Mouse (Mus musculus): ENCODE measurements around the gene Cdk8. TPM values are rescaled to one million over a fixed set of nuclear protein-coding genes. Genes with fewer than 3 reads are reported as not detected.
A peak's percentile ranks its signal among the peaks of the same experiment; 100 is the strongest.

Cdk8 gene
- polyA plus RNA-seq, 1 experiment = 19.5 TPM

GRCm38 (mm10) chr5:146246386-146246785 is 15.4 kb downstream of the Cdk8 start:
- H3K27me3 ChIP-seq (ENCODE audit: control insufficient read depth, insufficient read depth, insufficient read length) = no peaks in the 10 kb centered on the region
- peaks cover 91% of the 10 kb centered on the region for H3K79me3 ChIP-seq (ENCODE audit: low read depth)
- TF ChIP-seq MAX (IDR thresholded peaks at IDR 0.05) (no peak), FOSL1 (IDR thresholded peaks at IDR 0.05; ENCODE audit: insufficient read depth, low read length, poor library complexity, severe bottlenecking) (no peak), MYOD1 (IDR thresholded peaks at IDR 0.05; ENCODE audit: control insufficient read depth, insufficient read length, low read depth) (no peak)
- peaks cover 5% of the 10 kb centered on the region for H3K36me3 ChIP-seq (ENCODE audit: control insufficient read depth, insufficient read depth)
- no peak overlapping the region for H3ac ChIP-seq (ENCODE audit: control insufficient read depth, insufficient read length, low read depth)
- no peak overlapping the region for H3K4me3 ChIP-seq (ENCODE audit: insufficient read depth, poor library complexity, severe bottlenecking)
- peaks cover 100% of the 10 kb centered on the region for H3K79me2 ChIP-seq (ENCODE audit: control insufficient read depth, insufficient read depth)

GRCm38 (mm10) chr5:146247709-146248108 is 16.7 kb downstream of the Cdk8 start:
- TF ChIP-seq CEBPB (IDR thresholded peaks at IDR 0.05; ENCODE audit: low read depth) (no peak), USF1 (IDR thresholded peaks at IDR 0.05; ENCODE audit: low read depth) (no peak), MAX (IDR thresholded peaks at IDR 0.05) (no peak), FOSL1 (IDR thresholded peaks at IDR 0.05; ENCODE audit: insufficient read depth, low read length, poor library complexity, severe bottlenecking) (no peak), MYOG (IDR thresholded peaks at IDR 0.05; ENCODE audit: control insufficient read depth, extremely low read depth, insufficient read length) (no peak), MYOD1 (IDR thresholded peaks at IDR 0.05; ENCODE audit: control insufficient read depth, insufficient read length, low read depth) (no peak)
- Histone ChIP-seq H3K36me3 (ENCODE audit: control insufficient read depth, insufficient read depth) (peaks cover 5% of the 10 kb centered on the region), H3K27me3 (ENCODE audit: control insufficient read depth, insufficient read depth, insufficient read length) (no peaks in the 10 kb centered on the region)

GRCm38 (mm10) chr5:146248746-146249145 is 17.7 kb downstream of the Cdk8 start:
- peaks cover 100% of the 10 kb centered on the region for H3K79me2 ChIP-seq (ENCODE audit: control insufficient read depth, insufficient read depth)
- peaks cover 86% of the 10 kb centered on the region for H3K79me3 ChIP-seq (ENCODE audit: low read depth)
- TF ChIP-seq MAX (IDR thresholded peaks at IDR 0.05) = no peak
- TF ChIP-seq CEBPB (IDR thresholded peaks at IDR 0.05; ENCODE audit: low read depth) = peak; percentile 41
- no peak overlapping the region for H3K4me3 ChIP-seq (ENCODE audit: insufficient read depth, poor library complexity, severe bottlenecking)
- H3K36me3 ChIP-seq (ENCODE audit: control insufficient read depth, insufficient read depth) = peaks cover 5% of the 10 kb centered on the region
- H3ac ChIP-seq (ENCODE audit: control insufficient read depth, insufficient read length, low read depth) = no peak overlapping the region
- no peaks in the 10 kb centered on the region for H3K27me3 ChIP-seq (ENCODE audit: control insufficient read depth, insufficient read depth, insufficient read length)

More at GRCm38 (mm10) chr5:146247709-146248108, 16.7 kb downstream of the Cdk8 start:
- peaks cover 100% of the 10 kb centered on the region for H3K79me2 ChIP-seq (ENCODE audit: control insufficient read depth, insufficient read depth)
- peaks cover 87% of the 10 kb centered on the region for H3K79me3 ChIP-seq (ENCODE audit: low read depth)
- H3K4me3 ChIP-seq (ENCODE audit: insufficient read depth, poor library complexity, severe bottlenecking) = no peak overlapping the region
- H3ac ChIP-seq (ENCODE audit: control insufficient read depth, insufficient read length, low read depth) = no peak overlapping the region

- H3K36me3 ChIP-seq (ENCODE audit: control insufficient read depth, insufficient read depth) = peaks cover 5% of the 10 kb centered on the region
- H3K4me3 ChIP-seq (ENCODE audit: insufficient read depth, poor library complexity, severe bottlenecking) = no peak overlapping the region
- H3K27me3 ChIP-seq (ENCODE audit: control insufficient read depth, insufficient read depth, insufficient read length) = no peaks in the 10 kb centered on the region
- TF ChIP-seq MYOD1 (IDR thresholded peaks at IDR 0.05; ENCODE audit: control insufficient read depth, insufficient read length, low read depth) = no peak
- TF ChIP-seq MYOG (IDR thresholded peaks at IDR 0.05; ENCODE audit: control insufficient read depth, extremely low read depth, insufficient read length) = no peak
- TF ChIP-seq CTCF (IDR thresholded peaks at IDR 0.05; ENCODE audit: control insufficient read depth, insufficient read depth, insufficient read length) = no peak
- TF ChIP-seq CEBPB (IDR thresholded peaks at IDR 0.05; ENCODE audit: low read depth) = no peak
- no peak for TF ChIP-seq MAX (IDR thresholded peaks at IDR 0.05)
- TF ChIP-seq USF1 (IDR thresholded peaks at IDR 0.05; ENCODE audit: low read depth) = no peak
- TF ChIP-seq FOSL1 (IDR thresholded peaks at IDR 0.05; ENCODE audit: insufficient read depth, low read length, poor library complexity, severe bottlenecking) = no peak
- H3K79me2 ChIP-seq (ENCODE audit: control insufficient read depth, insufficient read depth) = peaks cover 100% of the 10 kb centered on the region
- H3ac ChIP-seq (ENCODE audit: control insufficient read depth, insufficient read length, low read depth) = no peak overlapping the region
- peaks cover 86% of the 10 kb centered on the region for H3K79me3 ChIP-seq (ENCODE audit: low read depth)
These were observed 19.5 kb downstream of the Cdk8 start for GRCm38 (mm10) chr5:146250369-146251075.

GRCm38 (mm10) chr5:146251663-146252429 is 20.8 kb downstream of the Cdk8 start:
- H3K79me3 ChIP-seq (ENCODE audit: low read depth) = peaks cover 82% of the 10 kb centered on the region
- H3K27me3 ChIP-seq (ENCODE audit: control insufficient read depth, insufficient read depth, insufficient read length) = no peaks in the 10 kb centered on the region
- peaks cover 5% of the 10 kb centered on the region for H3K36me3 ChIP-seq (ENCODE audit: control insufficient read depth, insufficient read depth)
- no peak overlapping the region for H3ac ChIP-seq (ENCODE audit: control insufficient read depth, insufficient read length, low read depth)
- TF ChIP-seq USF1 (IDR thresholded peaks at IDR 0.05; ENCODE audit: low read depth) = no peak
- no peak for TF ChIP-seq FOSL1 (IDR thresholded peaks at IDR 0.05; ENCODE audit: insufficient read depth, low read length, poor library complexity, severe bottlenecking)
- no peak for TF ChIP-seq MAX (IDR thresholded peaks at IDR 0.05)
- no peak for TF ChIP-seq MYOG (IDR thresholded peaks at IDR 0.05; ENCODE audit: control insufficient read depth, extremely low read depth, insufficient read length)
- no peak overlapping the region for H3K4me3 ChIP-seq (ENCODE audit: insufficient read depth, poor library complexity, severe bottlenecking)
- peaks cover 100% of the 10 kb centered on the region for H3K79me2 ChIP-seq (ENCODE audit: control insufficient read depth, insufficient read depth)

- Histone ChIP-seq H3K27me3 (ENCODE audit: control insufficient read depth, insufficient read depth, insufficient read length) (no peaks in the 10 kb centered on the region), H3K4me3 (ENCODE audit: insufficient read depth, poor library complexity, severe bottlenecking) (no peak overlapping the region)
- TF ChIP-seq MYOG (IDR thresholded peaks at IDR 0.05; ENCODE audit: control insufficient read depth, extremely low read depth, insufficient read length) (no peak), MYOD1 (IDR thresholded peaks at IDR 0.05; ENCODE audit: control insufficient read depth, insufficient read length, low read depth) (no peak), CEBPB (IDR thresholded peaks at IDR 0.05; ENCODE audit: low read depth) (no peak), FOSL1 (IDR thresholded peaks at IDR 0.05; ENCODE audit: insufficient read depth, low read length, poor library complexity, severe bottlenecking) (no peak), MAX (IDR thresholded peaks at IDR 0.05) (no peak), USF1 (IDR thresholded peaks at IDR 0.05; ENCODE audit: low read depth) (no peak), CTCF (IDR thresholded peaks at IDR 0.05; ENCODE audit: control insufficient read depth, insufficient read depth, insufficient read length) (no peak)
These were observed 22.6 kb downstream of the Cdk8 start for GRCm38 (mm10) chr5:146253644-146254043.

More at GRCm38 (mm10) chr5:146253644-146254043, 22.6 kb downstream of the Cdk8 start:
- H3K79me3 ChIP-seq (ENCODE audit: low read depth) = peaks cover 80% of the 10 kb centered on the region
- H3K36me3 ChIP-seq (ENCODE audit: control insufficient read depth, insufficient read depth) = peaks cover 5% of the 10 kb centered on the region
- H3ac ChIP-seq (ENCODE audit: control insufficient read depth, insufficient read length, low read depth) = no peak overlapping the region
- peaks cover 100% of the 10 kb centered on the region for H3K79me2 ChIP-seq (ENCODE audit: control insufficient read depth, insufficient read depth)

All from C2C12 (cell line).